Mouse (Mus musculus): ENCODE results near the gene E2f2. TPM values are rescaled to one million over a fixed set of nuclear protein-coding genes. Genes with fewer than 3 reads are reported as not detected.
A peak's percentile ranks its signal among the peaks of the same experiment; 100 is the strongest.

The E2f2 gene
- polyA plus RNA-seq, 1 experiment from 2014 or later, result 8.7 TPM

GRCm38 (mm10) chr4:136146712-136147154, 25.5 kb upstream of the E2f2 start:
- WGBS, result 2% methylated on average over 6 of the region's 6 CpGs
- no peaks in the 10 kb centered on the region for H3K36me3 ChIP-seq
- H3K4me2 ChIP-seq (replicated peaks), result peak overlapping the region; percentile 75
- H3K27ac ChIP-seq, result peak overlapping the region; percentile 99
- H3K4me1 ChIP-seq, result peaks cover 72% of the 10 kb centered on the region
- H3K4me3 ChIP-seq, result peak overlapping the region; percentile 66
- H3K9ac ChIP-seq, result peak overlapping the region; percentile 92
- no peaks in the 10 kb centered on the region for H3K9me3 ChIP-seq
- no peak for ATAC-seq (ENCODE audit: low FRiP score, low read depth)
- no peaks in the 10 kb centered on the region for H3K27me3 ChIP-seq

DNA sequence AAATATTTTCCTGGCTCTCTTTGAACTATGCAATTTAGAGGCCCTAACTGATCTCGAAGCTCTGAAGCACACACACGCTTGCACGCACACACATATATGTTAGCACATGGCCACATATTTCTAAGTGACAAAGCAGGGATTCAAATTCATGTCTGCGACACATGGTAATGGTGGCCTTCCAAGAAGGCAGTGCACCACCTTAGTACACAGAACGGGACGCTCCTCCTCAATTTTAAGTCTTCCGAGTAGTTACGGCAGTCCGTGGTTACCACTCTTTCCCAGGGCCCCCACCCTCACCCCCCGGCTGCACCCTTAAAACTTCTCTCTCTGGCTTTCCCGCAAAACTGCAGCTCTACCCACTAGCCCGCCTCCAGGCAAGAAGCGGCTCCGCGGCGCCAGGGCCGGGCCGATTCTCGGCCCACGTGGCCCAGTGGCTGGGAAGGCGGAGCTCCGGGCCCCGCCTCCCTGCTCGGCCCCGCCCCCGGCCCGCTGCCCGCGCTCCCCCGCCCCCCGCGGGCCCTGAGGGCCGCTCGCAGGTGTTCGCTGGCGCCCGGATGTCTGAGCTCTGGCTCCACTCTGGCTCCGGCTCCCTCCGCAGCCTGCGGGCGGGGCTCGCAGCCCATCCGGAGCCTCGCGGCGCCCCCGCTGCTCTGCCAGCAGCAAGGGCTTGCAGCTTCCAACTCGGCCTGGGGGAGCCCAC, 24.6 kb upstream of the E2f2 start:
- Histone ChIP-seq H3K4me2 (replicated peaks) (peak overlapping the region; percentile 75), H3K4me3 (peak overlapping the region; percentile 66), H3K9ac (peak overlapping the region; percentile 60), H3K27me3 (no peaks in the 10 kb centered on the region), H3K9me3 (no peaks in the 10 kb centered on the region), H3K27ac (peak overlapping the region; percentile 99), H3K4me1 (peaks cover 69% of the 10 kb centered on the region), H3K36me3 (no peaks in the 10 kb centered on the region)
- WGBS, result under 1% methylated on average over 44 of the region's 48 CpGs
- peak; percentile 73 for ATAC-seq (ENCODE audit: low FRiP score, low read depth)

GRCm38 (mm10) chr4:136148342-136149044, 23.7 kb upstream of the E2f2 start:
- peak overlapping the region; percentile 75 for H3K4me2 ChIP-seq (replicated peaks)
- H3K27me3 ChIP-seq, result no peaks in the 10 kb centered on the region
- H3K4me1 ChIP-seq, result peaks cover 62% of the 10 kb centered on the region
- WGBS, result 2% methylated on average over 31 of the region's 31 CpGs
- H3K36me3 ChIP-seq, result no peaks in the 10 kb centered on the region
- no peaks in the 10 kb centered on the region for H3K9me3 ChIP-seq
- ATAC-seq (ENCODE audit: low FRiP score, low read depth), result peak; percentile 1; the same call in 1 of the 2 replicates
- H3K4me3 ChIP-seq, result peak overlapping the region; percentile 66
- peak overlapping the region; percentile 55 for H3K9ac ChIP-seq
- peak overlapping the region; percentile 96 for H3K27ac ChIP-seq

- no peaks in the 10 kb centered on the region for H3K9me3 ChIP-seq
- no peaks in the 10 kb centered on the region for H3K27me3 ChIP-seq
- WGBS, result 67% methylated on average over 2 of the region's 2 CpGs
- H3K4me3 ChIP-seq, result no peak overlapping the region
- ATAC-seq (ENCODE audit: low FRiP score, low read depth), result no peak
- H3K4me1 ChIP-seq, result peaks cover 62% of the 10 kb centered on the region
- peak overlapping the region; percentile 96 for H3K27ac ChIP-seq
- no peaks in the 10 kb centered on the region for H3K36me3 ChIP-seq
- peak overlapping the region; percentile 75; the same call in 1 of the 2 replicates for H3K4me2 ChIP-seq (replicated peaks)
- H3K9ac ChIP-seq, result no peak overlapping the region
Observed at GRCm38 (mm10) chr4:136149045-136149379, 23.2 kb upstream of the E2f2 start.

- H3K4me3 ChIP-seq, result no peak overlapping the region
- H3K4me1 ChIP-seq, result peaks cover 65% of the 10 kb centered on the region
- 33% methylated on average over 3 of the region's 3 CpGs for WGBS
- H3K4me2 ChIP-seq (replicated peaks), result peak overlapping the region; percentile 42; the same call in 1 of the 2 replicates
- H3K27me3 ChIP-seq, result no peaks in the 10 kb centered on the region
- H3K9me3 ChIP-seq, result no peaks in the 10 kb centered on the region
- ATAC-seq (ENCODE audit: low FRiP score, low read depth), result no peak
- H3K36me3 ChIP-seq, result no peaks in the 10 kb centered on the region
- peak overlapping the region; percentile 90 for H3K27ac ChIP-seq
- H3K9ac ChIP-seq, result no peak overlapping the region
Observed at GRCm38 (mm10) chr4:136149734-136150133, 22.5 kb upstream of the E2f2 start.

- peak; percentile 18 for ATAC-seq (ENCODE audit: low FRiP score, low read depth)
- Histone ChIP-seq H3K27me3 (no peaks in the 10 kb centered on the region), H3K27ac (peak overlapping the region; percentile 90), H3K36me3 (no peaks in the 10 kb centered on the region), H3K4me1 (peaks cover 61% of the 10 kb centered on the region), H3K4me3 (no peak overlapping the region), H3K9me3 (no peaks in the 10 kb centered on the region), H3K9ac (peak overlapping the region; percentile 45), H3K4me2 (replicated peaks) (peak overlapping the region; percentile 42)
- 11% methylated on average over 4 of the region's 4 CpGs for WGBS
Observed at GRCm38 (mm10) chr4:136150596-136150995, 21.6 kb upstream of the E2f2 start.

DNA sequence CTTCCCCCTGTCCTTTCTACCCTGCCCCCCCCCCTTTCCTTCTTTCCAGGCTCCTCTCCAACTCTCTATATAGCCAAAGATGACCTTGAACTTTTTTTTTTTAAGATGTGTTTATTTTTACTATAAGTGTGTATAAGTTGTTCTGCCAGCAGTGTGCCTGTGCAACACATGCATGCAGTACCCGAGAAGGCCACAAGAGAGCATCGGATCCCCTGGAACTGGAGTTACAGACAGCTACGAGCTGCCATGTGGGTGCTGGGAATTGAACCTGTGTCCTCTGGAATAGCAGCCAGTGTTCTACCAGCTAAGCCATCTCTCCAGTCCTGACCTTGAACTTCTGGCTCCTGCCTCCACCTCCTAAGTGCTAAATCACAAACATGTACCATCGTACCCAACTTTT, 19.4 kb upstream of the E2f2 start:
- no peak for ATAC-seq (ENCODE audit: low FRiP score, low read depth)
- 0 out of 2 replicates have a peak overlapping the region, but pooled peaks have one; percentile 15 for H3K27ac ChIP-seq
- 87% methylated on average over 4 of the region's 4 CpGs for WGBS

GRCm38 (mm10) chr4:136154462-136154861, 17.7 kb upstream of the E2f2 start:
- Histone ChIP-seq H3K9ac (no peak overlapping the region), H3K4me1 (peaks cover 29% of the 10 kb centered on the region), H3K27me3 (no peaks in the 10 kb centered on the region), H3K36me3 (no peaks in the 10 kb centered on the region), H3K4me3 (no peak overlapping the region), H3K9me3 (no peaks in the 10 kb centered on the region), H3K4me2 (replicated peaks) (no peak overlapping the region), H3K27ac (0 out of 2 replicates have a peak overlapping the region, but pooled peaks have one; percentile 28)
- ATAC-seq (ENCODE audit: low FRiP score, low read depth), result no peak
- 55% methylated on average over 9 of the region's 9 CpGs for WGBS

More for the DNA sequence above, 19.4 kb upstream of the E2f2 start:
- Histone ChIP-seq H3K4me3 (no peak overlapping the region), H3K36me3 (no peaks in the 10 kb centered on the region), H3K4me1 (peaks cover 42% of the 10 kb centered on the region), H3K4me2 (replicated peaks) (no peak overlapping the region), H3K9me3 (no peaks in the 10 kb centered on the region), H3K9ac (no peak overlapping the region), H3K27me3 (no peaks in the 10 kb centered on the region)

DNA sequence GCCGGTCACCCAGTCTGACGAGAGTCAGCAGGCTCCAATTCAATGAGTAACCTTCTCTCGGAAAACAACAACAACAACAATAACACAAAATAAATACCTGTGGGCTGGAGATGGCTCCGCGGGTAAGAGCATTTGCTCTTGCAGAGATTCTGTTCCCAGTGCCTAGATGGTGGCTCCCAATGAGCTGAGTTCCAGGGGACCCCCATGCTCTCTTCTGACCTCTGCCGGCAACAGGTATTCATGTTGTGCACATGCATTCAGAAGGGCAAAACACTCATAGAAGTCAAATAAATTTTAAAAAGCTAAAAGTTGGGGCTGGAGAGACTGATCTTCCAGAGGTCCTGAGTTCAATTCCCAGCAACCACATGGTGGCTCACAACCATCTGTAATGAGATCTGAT, 13.7 kb upstream of the E2f2 start:
- H3K27me3 ChIP-seq, result no peaks in the 10 kb centered on the region
- no peak for ATAC-seq (ENCODE audit: low FRiP score, low read depth)
- no peaks in the 10 kb centered on the region for H3K36me3 ChIP-seq
- 77% methylated on average over 6 of the region's 6 CpGs for WGBS
- H3K4me1 ChIP-seq, result peaks cover 12% of the 10 kb centered on the region
- H3K27ac ChIP-seq, result no peak overlapping the region
- no peak overlapping the region for H3K9ac ChIP-seq
- H3K9me3 ChIP-seq, result no peaks in the 10 kb centered on the region
- no peak overlapping the region for H3K4me2 ChIP-seq (replicated peaks)
- H3K4me3 ChIP-seq, result no peak overlapping the region

- Histone ChIP-seq H3K4me3 (no peak overlapping the region), H3K9me3 (no peaks in the 10 kb centered on the region), H3K36me3 (no peaks in the 10 kb centered on the region), H3K4me2 (replicated peaks) (no peak overlapping the region), H3K4me1 (peaks cover 9% of the 10 kb centered on the region), H3K9ac (no peak overlapping the region), H3K27me3 (no peaks in the 10 kb centered on the region), H3K27ac (no peak overlapping the region)
- peak; percentile 43; the same call in 1 of the 2 replicates for ATAC-seq (ENCODE audit: low FRiP score, low read depth)
- WGBS, result 9% methylated on average over 5 of the region's 5 CpGs
Observed at GRCm38 (mm10) chr4:136159802-136160397, 12.3 kb upstream of the E2f2 start.

GRCm38 (mm10) chr4:136163448-136163847, 8.7 kb upstream of the E2f2 start:
- Histone ChIP-seq H3K27ac (no peak overlapping the region), H3K36me3 (no peaks in the 10 kb centered on the region), H3K9me3 (no peaks in the 10 kb centered on the region), H3K9ac (no peak overlapping the region), H3K27me3 (no peaks in the 10 kb centered on the region), H3K4me3 (no peak overlapping the region), H3K4me1 (peaks cover 9% of the 10 kb centered on the region), H3K4me2 (replicated peaks) (no peak overlapping the region)
- peak; percentile 88 for ATAC-seq (ENCODE audit: low FRiP score, low read depth)
- WGBS, result under 1% methylated on average over 11 of the region's 11 CpGs

DNA sequence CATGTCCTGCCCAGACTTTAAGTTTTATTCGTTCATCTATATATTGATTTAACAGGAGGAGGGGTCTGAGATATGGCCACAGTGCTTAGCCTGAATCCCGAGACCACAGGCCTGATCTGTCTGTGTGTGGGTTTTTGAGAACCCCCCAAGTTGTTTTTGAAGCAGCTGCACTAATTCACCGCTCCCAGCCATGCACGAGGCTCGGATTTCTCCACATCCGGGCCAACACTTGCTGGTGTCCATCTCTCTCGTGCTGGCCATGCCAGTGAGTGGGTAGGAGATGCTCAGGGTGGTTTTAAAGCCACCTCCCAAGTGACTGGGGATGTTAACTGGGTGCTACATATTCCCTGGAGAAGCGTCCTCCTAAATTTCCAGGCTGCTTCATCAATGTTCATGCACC, 7.2 kb upstream of the E2f2 start:
- WGBS, result 70% methylated on average over 8 of the region's 8 CpGs
- Histone ChIP-seq H3K36me3 (no peaks in the 10 kb centered on the region), H3K27ac (no peak overlapping the region), H3K9me3 (no peaks in the 10 kb centered on the region), H3K4me1 (peaks cover 3% of the 10 kb centered on the region; the same call in 1 of the 2 replicates), H3K27me3 (no peaks in the 10 kb centered on the region), H3K4me3 (no peak overlapping the region), H3K4me2 (replicated peaks) (no peak overlapping the region), H3K9ac (no peak overlapping the region)
- ATAC-seq (ENCODE audit: low FRiP score, low read depth), result no peak

Data from limb, embryonic 13.5 days (tissue).